Mouse (Mus musculus) lung, postnatal 14 days (tissue): ENCODE results near the gene Lysmd2.
"Not testable (repeated sequence)": the region's sequence is repeated elsewhere in the genome, so short reads cannot be mapped to it uniquely, and the experiment has no call there.

Experiments
- DNase-seq: peaks from one replicate; pipeline ENCODE4 v3.0.0; 2021

Lysmd2 gene

DNA sequence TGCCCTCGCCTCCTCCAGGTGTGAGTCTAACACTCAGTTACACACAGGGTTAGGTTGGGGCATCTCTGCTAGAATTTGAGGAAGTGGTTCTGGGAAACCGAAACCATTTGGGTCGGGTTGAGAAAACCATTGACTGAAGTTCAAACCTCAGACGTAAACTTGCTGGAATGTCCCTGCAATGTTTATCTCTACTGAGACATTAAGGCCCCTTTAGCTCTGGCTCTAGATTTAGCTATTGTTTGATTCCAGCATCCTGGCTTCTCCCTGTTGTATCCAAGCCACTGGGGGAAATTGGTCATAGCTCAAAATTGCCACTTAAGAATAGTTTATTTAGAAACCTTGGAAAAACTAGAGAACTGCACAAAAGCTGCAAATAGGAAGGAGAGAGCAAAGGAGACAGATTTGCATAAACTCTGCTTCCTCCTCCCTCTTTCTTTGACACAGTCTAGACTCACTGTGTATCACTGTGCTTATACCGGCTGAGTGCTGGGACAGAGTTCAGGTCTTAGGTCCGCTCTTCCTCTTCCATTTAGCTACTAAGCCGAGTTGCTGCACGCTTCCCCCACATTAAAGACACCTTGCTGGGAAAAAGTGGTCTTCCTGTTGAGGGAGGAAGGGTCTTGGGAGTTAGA is 5.4 kb downstream of the Lysmd2 start:
- DNase-seq = no peak

GRCm38 (mm10) chr9:75632111-75632510 is 6.6 kb downstream of the Lysmd2 start:
- no peak for DNase-seq

DNA sequence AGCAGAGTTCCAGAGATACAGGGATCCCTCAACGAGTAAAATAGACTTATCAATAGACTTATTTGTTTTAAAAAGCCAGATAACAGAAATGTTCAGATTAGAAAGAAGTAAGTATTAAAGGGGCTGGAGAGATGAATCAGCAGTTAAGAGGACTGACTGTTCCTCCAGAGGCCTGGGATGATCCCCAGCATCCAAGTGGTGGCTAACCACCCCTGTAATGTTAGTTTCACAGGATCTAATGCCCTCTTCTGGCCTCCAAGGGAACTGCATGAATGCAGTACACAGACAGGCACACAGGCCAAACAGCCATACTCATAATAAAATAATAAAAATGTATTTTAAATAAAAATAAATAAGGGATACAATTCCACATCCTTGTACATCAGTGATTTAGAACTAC is 7.4 kb downstream of the Lysmd2 start:
- peak; percentile 39 for DNase-seq

DNA sequence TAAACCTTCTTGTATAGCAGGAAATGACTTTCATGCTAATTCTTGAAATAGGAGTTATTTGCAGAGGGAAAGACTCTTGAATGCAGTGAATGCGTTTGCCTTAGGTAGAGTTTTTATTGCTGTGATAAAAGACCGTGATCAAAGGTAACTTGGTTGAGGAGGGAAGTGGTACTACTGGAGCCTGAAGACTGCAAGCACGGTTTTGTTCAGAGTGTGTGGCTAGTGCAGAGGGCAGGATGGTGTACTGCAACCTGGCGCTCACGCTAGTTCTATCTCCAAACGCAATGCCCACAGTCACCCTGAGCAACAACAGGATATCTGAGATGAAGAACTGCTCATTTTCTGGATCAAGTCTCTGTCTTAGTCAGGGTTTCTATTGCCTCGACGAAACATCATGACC is 8.1 kb downstream of the Lysmd2 start:
- no peak for DNase-seq

DNA sequence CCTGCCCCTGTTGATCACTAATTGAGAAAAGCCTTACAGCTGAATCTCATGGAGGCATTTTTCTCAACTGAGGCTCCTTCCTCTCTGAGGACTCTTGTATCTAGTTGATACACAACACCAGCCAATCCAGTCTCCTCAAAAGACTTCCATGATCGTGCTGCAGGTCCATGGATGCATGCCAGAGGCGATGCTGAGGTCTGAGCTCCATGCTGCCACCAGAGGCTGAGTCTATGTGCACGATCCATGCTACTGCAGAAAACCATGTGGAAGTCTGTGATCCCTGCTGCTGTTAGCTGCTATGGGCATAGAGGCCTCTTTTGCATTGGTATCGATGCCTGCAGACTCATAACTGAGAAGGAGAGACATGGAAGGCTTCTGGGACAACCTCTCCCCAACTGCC is 8.7 kb downstream of the Lysmd2 start:
- no peak for DNase-seq

- DNase-seq = no peak
These were observed 19.9 kb downstream of the Lysmd2 start for GRCm38 (mm10) chr9:75645405-75645804.

DNA sequence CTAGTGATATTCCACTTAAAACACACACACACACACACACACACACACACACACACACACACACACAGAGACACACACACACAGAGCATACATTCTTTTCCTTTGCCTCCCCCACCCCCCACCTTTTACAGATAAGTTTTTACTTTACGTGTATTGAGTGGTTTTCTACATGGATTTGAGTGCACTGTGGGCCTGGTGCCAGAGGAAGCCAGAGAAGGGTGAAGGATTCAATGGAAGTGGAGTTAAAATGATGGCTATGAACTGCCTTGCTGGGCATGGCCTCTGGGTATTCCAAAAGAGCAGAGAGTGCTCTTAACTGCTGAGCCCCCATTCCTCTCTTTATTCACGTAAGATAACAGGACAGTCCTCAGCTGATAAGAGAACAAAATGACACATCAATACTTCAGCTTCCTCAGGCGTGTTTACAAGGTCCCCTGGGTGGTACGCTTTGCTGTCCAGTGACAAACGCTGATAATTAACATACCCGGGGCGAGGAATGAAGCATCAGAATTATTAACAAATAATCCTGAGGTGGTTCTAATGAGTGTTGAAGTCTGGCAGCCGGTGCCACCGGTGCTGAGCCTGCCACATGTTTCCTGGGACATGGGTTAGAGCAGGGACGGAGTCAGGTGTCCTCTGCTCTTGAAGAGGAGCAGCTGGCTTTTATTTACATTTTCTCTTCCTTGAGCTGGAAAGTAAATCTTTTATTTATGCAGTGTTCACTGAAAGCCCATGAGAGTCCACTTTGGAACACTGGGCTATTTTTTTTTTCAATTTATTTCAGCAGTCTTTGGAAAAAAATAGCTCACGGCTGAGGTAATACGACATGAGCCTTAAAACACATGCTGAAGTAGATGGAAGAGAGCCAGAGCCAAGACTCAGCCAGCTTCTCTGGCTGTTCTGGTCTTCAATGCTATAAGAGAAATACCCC is 28.7 kb downstream of the Lysmd2 start:
- DNase-seq = no peak

GRCm38 (mm10) chr9:75656456-75656855 is 30.9 kb downstream of the Lysmd2 start:
- not testable (repeated sequence) for DNase-seq

DNA sequence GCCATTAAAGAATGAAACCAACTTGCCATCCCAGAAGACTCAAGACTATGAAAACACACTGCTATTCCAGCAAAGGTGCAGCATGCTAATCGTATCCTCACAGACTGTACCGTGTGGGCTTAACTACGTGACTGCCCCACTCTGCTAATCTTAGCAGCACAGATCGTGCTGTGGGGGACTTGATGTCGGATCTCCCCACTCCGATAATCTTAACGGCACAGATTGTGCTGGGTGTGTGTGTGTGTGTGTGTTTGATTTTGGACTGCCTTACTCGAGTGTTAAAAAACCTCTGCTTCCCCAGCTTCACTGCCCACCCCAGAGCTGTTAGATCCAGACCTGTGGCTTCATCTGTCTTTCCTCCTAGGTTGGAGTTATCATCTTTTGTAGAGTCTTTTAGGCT is 35.4 kb downstream of the Lysmd2 start:
- DNase-seq = no peak

- no peak for DNase-seq
These were observed 39.8 kb downstream of the Lysmd2 start for GRCm38 (mm10) chr9:75665364-75665763.

DNA sequence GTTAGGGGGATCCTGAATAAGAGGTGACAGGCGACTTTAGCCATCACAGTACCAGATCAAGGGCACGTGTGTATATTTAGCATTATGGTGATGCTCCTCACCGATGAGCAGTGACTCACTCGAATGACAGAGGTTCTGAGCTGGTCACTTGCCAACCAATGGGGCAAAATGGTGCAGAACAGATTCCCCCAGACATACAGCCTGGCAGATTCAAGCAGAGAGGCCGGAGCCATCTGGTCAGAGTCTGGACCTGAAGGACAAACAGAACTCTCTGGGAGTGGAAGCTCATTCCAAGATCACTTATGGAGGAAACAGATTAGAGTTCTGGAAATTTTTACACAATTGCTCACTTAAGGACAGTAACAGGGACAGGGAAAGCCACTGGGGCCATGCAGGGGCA is 41.1 kb downstream of the Lysmd2 start:
- DNase-seq = no peak

GRCm38 (mm10) chr9:75672769-75673168 is 47.2 kb downstream of the Lysmd2 start:
- DNase-seq = no peak

DNA sequence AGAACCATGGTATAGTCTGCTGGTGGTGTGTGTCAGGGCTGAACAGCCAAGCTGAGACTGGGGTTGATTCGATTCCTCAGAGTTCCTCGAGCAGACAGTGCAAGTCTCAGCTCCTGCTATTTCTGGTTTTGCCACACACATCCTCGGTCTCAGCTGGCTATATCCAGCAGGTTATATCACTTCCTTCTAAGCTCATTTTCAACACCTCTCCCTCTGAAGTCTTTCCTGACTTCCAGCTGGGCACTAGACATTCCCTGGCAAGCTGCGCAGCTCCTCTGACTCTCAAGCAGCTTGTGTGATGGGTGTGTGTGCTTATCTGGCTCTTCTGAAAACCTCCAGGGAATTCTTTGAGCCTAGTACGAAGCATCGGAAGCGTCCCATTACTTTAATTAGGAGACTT is 50.7 kb downstream of the Lysmd2 start:
- DNase-seq = no peak

DNA sequence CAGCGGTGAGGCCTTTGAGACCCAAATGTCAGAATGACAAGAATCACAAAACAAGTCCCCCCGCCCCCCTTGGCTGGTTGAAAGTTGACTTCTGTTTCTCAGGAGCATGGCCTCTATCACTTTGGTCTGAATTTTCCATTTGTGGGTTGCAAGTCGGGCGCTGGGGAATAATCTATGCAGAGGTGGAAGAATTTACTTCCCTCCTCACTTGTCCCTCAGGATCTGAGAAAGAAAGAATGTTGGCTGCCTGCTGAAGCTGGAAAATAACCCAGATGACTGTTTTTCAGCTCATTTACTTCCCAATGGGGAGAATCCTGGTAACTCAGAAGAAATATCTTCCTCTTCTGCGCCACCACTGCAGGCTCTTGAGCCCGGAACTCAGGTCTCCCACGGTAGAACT is 52.8 kb downstream of the Lysmd2 start:
- DNase-seq = no peak

DNA sequence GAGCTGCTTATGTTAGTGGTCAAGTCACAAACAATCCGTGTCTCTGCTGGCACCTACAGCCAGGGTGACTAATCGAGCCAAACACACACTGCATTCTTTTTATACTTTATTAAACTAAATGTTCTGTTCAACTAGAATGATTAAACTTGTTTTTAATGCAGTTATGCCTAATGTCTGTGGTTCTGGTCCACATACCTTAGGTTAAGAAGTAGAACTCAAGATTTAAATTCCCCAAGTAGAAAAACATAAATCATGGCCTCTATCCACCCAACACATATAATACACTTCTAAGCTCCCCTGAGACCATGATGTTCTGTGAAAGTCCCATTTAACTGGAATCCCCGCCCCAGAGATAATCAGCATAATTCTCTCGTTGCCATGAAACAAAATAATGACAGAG is 54.1 kb downstream of the Lysmd2 start:
- DNase-seq = no peak

- DNase-seq = no peak
These were observed 55.1 kb downstream of the Lysmd2 start for GRCm38 (mm10) chr9:75680606-75681005.

DNA sequence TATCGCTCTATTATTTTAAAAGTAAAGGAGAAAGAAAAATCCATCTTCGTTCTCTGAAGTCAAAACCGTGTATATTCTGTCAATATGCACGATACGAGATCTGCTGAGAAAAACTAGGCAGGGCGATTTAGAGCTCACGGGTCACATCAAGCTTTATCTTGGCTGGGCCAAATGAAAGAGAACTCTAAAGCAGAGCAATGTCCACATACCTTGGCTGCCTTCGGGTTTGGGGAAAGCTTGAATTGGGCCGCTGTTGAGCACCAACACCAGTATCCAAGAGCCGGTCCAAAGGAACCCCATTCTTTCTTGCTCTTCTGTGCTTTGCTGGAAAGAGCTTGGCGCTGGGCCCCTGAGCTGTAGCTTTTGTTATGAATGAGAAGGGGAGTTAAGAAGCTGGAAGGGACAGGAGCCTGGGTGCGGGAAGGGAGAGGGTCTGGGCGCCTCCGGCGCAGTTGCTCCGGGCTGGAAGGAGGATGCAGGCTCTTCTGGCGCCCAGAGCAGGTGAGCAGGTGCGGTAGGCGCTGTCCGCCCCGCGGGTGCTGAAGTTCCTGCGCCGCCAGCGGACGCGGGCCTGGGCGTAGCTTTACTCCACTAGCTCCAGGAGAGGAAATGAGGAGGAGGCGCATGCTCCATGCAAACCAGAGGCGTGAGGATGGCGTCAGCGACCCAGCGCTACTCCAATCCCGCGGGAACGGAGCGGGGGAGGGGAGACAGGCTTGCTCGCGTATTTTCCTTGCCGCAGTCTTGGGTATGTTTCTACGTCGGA is 58.1 kb downstream of the Lysmd2 start, which contains the start of gene Scg3:
TSS of gene Scg3 (minus strand) at position 631 of the 766 bp plus-strand sequence.
- DNase-seq = peak; percentile 72

DNA sequence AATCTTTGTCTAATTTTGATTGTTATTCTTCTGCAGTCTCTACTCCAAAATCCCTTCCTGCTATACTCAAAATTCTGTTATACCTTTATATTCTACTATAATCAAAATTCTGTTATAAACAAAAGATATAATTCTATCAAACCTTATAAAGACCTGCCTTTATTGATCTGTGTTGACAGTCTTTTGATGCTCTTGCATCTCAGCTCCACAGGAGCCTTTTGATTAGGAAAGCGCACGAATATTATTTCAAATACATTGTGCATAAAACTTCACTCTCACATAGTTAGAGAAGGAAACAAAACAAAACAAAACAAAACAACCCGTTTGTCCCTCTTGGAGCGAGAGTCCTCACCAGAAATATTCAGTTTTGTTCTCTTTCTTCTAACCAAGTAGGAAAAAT is 58.8 kb downstream of the Lysmd2 start:
- DNase-seq = no peak

DNA sequence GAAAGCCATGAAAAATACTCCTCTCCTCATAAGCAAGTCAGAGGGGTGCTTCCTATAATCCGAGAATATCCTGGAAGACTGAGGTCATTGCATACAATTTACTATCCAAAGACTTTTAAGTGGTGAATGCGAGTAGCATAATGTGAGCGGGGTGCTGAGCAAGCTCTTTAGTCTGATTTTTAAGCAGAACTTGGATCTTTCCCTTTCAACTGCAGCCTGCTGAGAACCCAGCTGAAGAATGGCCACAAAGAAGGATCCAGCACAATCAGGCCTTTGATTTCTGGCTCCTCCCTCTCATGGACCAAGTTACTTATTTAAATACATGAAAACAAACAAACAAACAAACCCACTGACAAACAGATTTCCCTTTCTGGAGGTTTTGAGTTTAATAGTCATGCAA is 59.2 kb downstream of the Lysmd2 start:
- DNase-seq = no peak
